Mouse (Mus musculus): ENCODE data around the gene Lrcol1. TPM values are rescaled to one million over a fixed set of nuclear protein-coding genes. Genes with fewer than 3 reads are reported as not detected.

Lrcol1 gene
- total and polyA plus RNA-seq, 3 experiments, result not detected

- Histone ChIP-seq H3K4me3 (no peak overlapping the region), H3K79me2 (replicated peaks; ENCODE audit: control insufficient read depth, insufficient read depth, low read length) (no peaks in the 10 kb centered on the region), H3K4me1 (ENCODE audit: control insufficient read depth, insufficient read depth, low read length) (no peaks in the 10 kb centered on the region), H3K27me3 (ENCODE audit: control insufficient read depth, insufficient read depth, low read length) (no peaks in the 10 kb centered on the region), H3K9ac (ENCODE audit: low read depth, low read length) (no peak overlapping the region), H3K36me3 (ENCODE audit: control insufficient read depth, insufficient read depth, low read length) (no peaks in the 10 kb centered on the region), H3K27ac (no peak overlapping the region)
- WGBS, result 87% methylated on average over 15 of the region's 15 CpGs
- no peak for DNase-seq
- TF ChIP-seq POLR2A (IDR thresholded peaks at IDR 0.05; ENCODE audit: insufficient read depth, low read depth, low read length) (no peak), CTCF (IDR thresholded peaks at IDR 0.05) (no peak), EP300 (IDR thresholded peaks at IDR 0.05; ENCODE audit: insufficient read depth, low read depth, low read length) (no peak)
- intact Hi-C loops (cut with DNase I), result loop anchor here (5.0 kb wide), 2 partner anchors 48 to 258 kb away; no protein-coding TSS in a partner anchor
These were observed 34.6 kb downstream of the Lrcol1 start for GRCm38 (mm10) chr5:110379086-110379485.

- H3K36me3 ChIP-seq (ENCODE audit: control insufficient read depth, insufficient read depth, low read length), result no peaks in the 10 kb centered on the region
- H3K27ac ChIP-seq, result no peak overlapping the region
- no peak overlapping the region for H3K9ac ChIP-seq (ENCODE audit: low read depth, low read length)
- no peaks in the 10 kb centered on the region for H3K27me3 ChIP-seq (ENCODE audit: control insufficient read depth, insufficient read depth, low read length)
- WGBS, result 87% methylated on average over 4 of the region's 4 CpGs
- H3K79me2 ChIP-seq (replicated peaks; ENCODE audit: control insufficient read depth, insufficient read depth, low read length), result no peaks in the 10 kb centered on the region
- TF ChIP-seq EP300 (IDR thresholded peaks at IDR 0.05; ENCODE audit: insufficient read depth, low read depth, low read length), result no peak
- peak; percentile 23; the same call in 1 of the 2 replicates for TF ChIP-seq CTCF (IDR thresholded peaks at IDR 0.05)
- no peaks in the 10 kb centered on the region for H3K4me1 ChIP-seq (ENCODE audit: control insufficient read depth, insufficient read depth, low read length)
- H3K4me3 ChIP-seq, result no peak overlapping the region
- no peak for DNase-seq
- intact Hi-C loops (cut with DNase I), result loop anchor here (5.0 kb wide), 2 partner anchors 47 to 257 kb away; no protein-coding TSS in a partner anchor
These were observed 35.3 kb downstream of the Lrcol1 start for GRCm38 (mm10) chr5:110379823-110380222.

- no peak overlapping the region for H3K4me3 ChIP-seq
- H3K36me3 ChIP-seq (ENCODE audit: control insufficient read depth, insufficient read depth, low read length), result no peaks in the 10 kb centered on the region
- DNase-seq, result no peak
- 73% methylated on average over 6 of the region's 6 CpGs for WGBS
- no peak for TF ChIP-seq CTCF (IDR thresholded peaks at IDR 0.05)
- no peak for TF ChIP-seq EP300 (IDR thresholded peaks at IDR 0.05; ENCODE audit: insufficient read depth, low read depth, low read length)
- no peak for TF ChIP-seq POLR2A (IDR thresholded peaks at IDR 0.05; ENCODE audit: insufficient read depth, low read depth, low read length)
- no peak overlapping the region for H3K9ac ChIP-seq (ENCODE audit: low read depth, low read length)
- H3K27ac ChIP-seq, result no peak overlapping the region
- intact Hi-C loops (cut with DNase I), result no loop called here
- H3K4me1 ChIP-seq (ENCODE audit: control insufficient read depth, insufficient read depth, low read length), result no peaks in the 10 kb centered on the region; the same call in 1 of the 2 replicates
- no peaks in the 10 kb centered on the region for H3K79me2 ChIP-seq (replicated peaks; ENCODE audit: control insufficient read depth, insufficient read depth, low read length)
- no peaks in the 10 kb centered on the region for H3K27me3 ChIP-seq (ENCODE audit: control insufficient read depth, insufficient read depth, low read length)
These were observed 40.0 kb downstream of the Lrcol1 start for GRCm38 (mm10) chr5:110384491-110384890.

GRCm38 (mm10) chr5:110385263-110385662 lies 40.7 kb downstream of the Lrcol1 start:
- TF ChIP-seq CTCF (IDR thresholded peaks at IDR 0.05) (no peak), POLR2A (IDR thresholded peaks at IDR 0.05; ENCODE audit: insufficient read depth, low read depth, low read length) (no peak), EP300 (IDR thresholded peaks at IDR 0.05; ENCODE audit: insufficient read depth, low read depth, low read length) (no peak)
- DNase-seq, result no peak
- H3K9ac ChIP-seq (ENCODE audit: low read depth, low read length), result no peak overlapping the region
- 69% methylated on average over 4 of the region's 4 CpGs for WGBS
- H3K36me3 ChIP-seq (ENCODE audit: control insufficient read depth, insufficient read depth, low read length), result no peaks in the 10 kb centered on the region
- no peaks in the 10 kb centered on the region; the same call in 1 of the 2 replicates for H3K4me1 ChIP-seq (ENCODE audit: control insufficient read depth, insufficient read depth, low read length)
- H3K27ac ChIP-seq, result no peak overlapping the region
- H3K4me3 ChIP-seq, result no peak overlapping the region
- H3K27me3 ChIP-seq (ENCODE audit: control insufficient read depth, insufficient read depth, low read length), result no peaks in the 10 kb centered on the region
- intact Hi-C loops (cut with DNase I), result no loop called here
- H3K79me2 ChIP-seq (replicated peaks; ENCODE audit: control insufficient read depth, insufficient read depth, low read length), result no peaks in the 10 kb centered on the region

- 6% methylated on average over 87 of the region's 90 CpGs for WGBS
- peak overlapping the region; percentile 50 for H3K4me3 ChIP-seq
- no peaks in the 10 kb centered on the region for H3K27me3 ChIP-seq (ENCODE audit: control insufficient read depth, insufficient read depth, low read length)
- no peak for TF ChIP-seq EP300 (IDR thresholded peaks at IDR 0.05; ENCODE audit: insufficient read depth, low read depth, low read length)
- TF ChIP-seq CTCF (IDR thresholded peaks at IDR 0.05), result 0 out of 2 replicates have a peak, but pooled peaks have one; percentile 5
- no peaks in the 10 kb centered on the region for H3K36me3 ChIP-seq (ENCODE audit: control insufficient read depth, insufficient read depth, low read length)
- no peak overlapping the region; the same call in 1 of the 2 replicates for H3K27ac ChIP-seq
- no peaks in the 10 kb centered on the region for H3K79me2 ChIP-seq (replicated peaks; ENCODE audit: control insufficient read depth, insufficient read depth, low read length)
- DNase-seq, result peak; percentile 79 to 83
- intact Hi-C loops (cut with DNase I), result no loop called here
- H3K4me1 ChIP-seq (ENCODE audit: control insufficient read depth, insufficient read depth, low read length), result no peaks in the 10 kb centered on the region; the same call in 1 of the 2 replicates
- H3K9ac ChIP-seq (ENCODE audit: low read depth, low read length), result peak overlapping the region; percentile 78
These were observed 42.1 kb downstream of the Lrcol1 start for GRCm38 (mm10) chr5:110386371-110387330.

- intact Hi-C loops (cut with DNase I), result no loop called here
These were observed 42.8 kb downstream of the Lrcol1 start for GRCm38 (mm10) chr5:110387332-110387731.

More at GRCm38 (mm10) chr5:110387332-110387731, 42.8 kb downstream of the Lrcol1 start:
- 0 out of 2 replicates have a peak overlapping the region, but pooled peaks have one; percentile 18 for H3K9ac ChIP-seq (ENCODE audit: low read depth, low read length)
- no peak overlapping the region; the same call in 1 of the 2 replicates for H3K27ac ChIP-seq
- no peaks in the 10 kb centered on the region for H3K36me3 ChIP-seq (ENCODE audit: control insufficient read depth, insufficient read depth, low read length)
- no peaks in the 10 kb centered on the region for H3K79me2 ChIP-seq (replicated peaks; ENCODE audit: control insufficient read depth, insufficient read depth, low read length)
- peak overlapping the region; percentile 50 for H3K4me3 ChIP-seq
- H3K4me1 ChIP-seq (ENCODE audit: control insufficient read depth, insufficient read depth, low read length), result no peaks in the 10 kb centered on the region; the same call in 1 of the 2 replicates
- 42% methylated on average over 8 of the region's 8 CpGs for WGBS
- no peak for DNase-seq
- TF ChIP-seq POLR2A (IDR thresholded peaks at IDR 0.05; ENCODE audit: insufficient read depth, low read depth, low read length), result no peak
- TF ChIP-seq CTCF (IDR thresholded peaks at IDR 0.05), result no peak
- TF ChIP-seq EP300 (IDR thresholded peaks at IDR 0.05; ENCODE audit: insufficient read depth, low read depth, low read length), result no peak
- H3K27me3 ChIP-seq (ENCODE audit: control insufficient read depth, insufficient read depth, low read length), result no peaks in the 10 kb centered on the region

Data from heart, adult 2 months (tissue).